Mouse (Mus musculus) G1E (cell line): Measurements from ENCODE around the gene Slc25a26.

Experiments used
- CTCF ChIP-seq: IDR thresholded peaks from 2 replicates; pipeline ENCODE4 v1.5.1; 2012; ENCODE audit warnings: low read depth, low read length, inconsistent platforms, mixed read lengths
- GATA1 ChIP-seq: IDR thresholded peaks from 2 replicates; pipeline ENCODE4 v1.6.1; 2012; ENCODE audit warnings: borderline replicate concordance, low read length, inconsistent platforms, mixed read lengths
- POLR2AphosphoS5 ChIP-seq: IDR thresholded peaks from 2 replicates; pipeline ENCODE4 v1.6.1; 2012; ENCODE audit warnings: low read depth, low read length, inconsistent platforms; ENCODE audit not compliant: insufficient replicate concordance
- TAL1 ChIP-seq: conservative IDR thresholded peaks from 2 replicates; pipeline ENCODE4 v1.6.1; 2012; ENCODE audit warnings: low read depth, low read length, inconsistent platforms, mixed read lengths

DNA sequence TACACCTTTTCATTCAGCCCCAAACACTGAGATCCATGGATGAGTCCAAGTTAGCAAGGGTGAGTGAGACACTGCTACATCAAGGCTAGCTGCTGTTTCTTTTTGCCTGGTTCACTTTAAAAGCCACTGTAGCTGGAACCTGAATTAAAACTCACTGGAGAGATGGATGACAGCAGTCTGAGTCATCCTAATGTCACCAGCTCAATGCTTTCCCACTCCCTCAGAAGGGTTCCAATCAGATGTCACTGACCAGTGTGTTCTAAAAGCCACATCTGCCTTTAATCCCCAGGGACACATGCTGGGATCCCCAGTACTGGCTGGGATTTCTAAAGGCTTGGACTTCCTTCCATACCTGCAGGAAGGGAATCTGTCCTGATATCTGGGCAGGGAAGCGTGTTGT is 141.9 kb downstream of the Slc25a26 start:
- TF ChIP-seq CTCF: no peak
- TF ChIP-seq GATA1: no peak
- no peak for TF ChIP-seq TAL1
- no peak for TF ChIP-seq POLR2AphosphoS5
